Mouse (Mus musculus) cerebellum, postnatal 10 days (tissue): ENCODE measurements at regions not wholly inside any gene's neighbourhood (a gene's known extent, or its start where the extent isn't known, plus 50 kb on each side); places are given as distances from the start of the nearest gene placed in this dataset.

Experiments used
- DNase-seq, 2 experiments: peaks; one replicate each; pipeline ENCODE4 v3.0.0; 2021; ENCODE audit warnings: mixed read lengths in 2 of 2

DNA sequence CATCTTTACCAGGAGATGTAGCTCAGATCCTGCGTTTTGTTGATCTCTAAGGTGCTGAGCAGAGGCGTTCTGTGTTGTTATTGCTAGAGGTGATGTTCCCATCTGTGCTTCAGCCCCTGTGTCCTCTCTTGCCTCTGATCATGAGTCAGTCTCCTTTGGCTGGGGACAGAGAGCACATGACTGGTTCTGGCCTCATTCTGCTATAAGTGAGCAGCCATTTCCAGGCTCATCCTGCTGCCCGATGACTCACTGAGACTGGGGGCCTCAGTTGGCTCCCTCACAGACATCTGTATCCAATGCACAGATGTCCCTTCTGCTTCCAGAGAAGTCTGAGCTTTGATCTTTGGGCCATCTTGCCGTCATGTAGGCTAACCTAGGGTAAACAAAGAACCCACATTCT is 194.9 kb upstream of the Gm21798 start:
- DNase-seq, result peak in 1 of 2 experiments; percentile 8

DNA sequence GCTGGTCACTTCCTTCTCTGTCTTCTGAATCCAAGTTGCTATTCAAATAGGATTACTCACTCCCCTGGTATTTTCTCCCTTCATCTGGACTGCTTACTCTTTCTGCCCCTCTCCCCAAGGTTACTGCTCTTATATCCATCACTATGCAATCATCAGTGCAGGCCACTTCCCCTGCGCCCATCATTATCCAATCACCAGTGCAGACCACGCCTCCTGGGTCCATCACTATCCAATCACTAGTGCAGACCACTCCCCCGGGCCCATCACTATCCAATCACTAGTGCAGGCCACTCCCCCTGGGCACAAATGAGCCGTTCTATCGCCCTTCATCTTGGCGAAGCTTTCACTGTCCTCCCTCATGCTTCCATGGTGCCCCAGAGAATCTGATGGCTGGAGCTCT is 191.1 kb upstream of the Gm21798 start:
- peak; percentile 21 for DNase-seq

GRCm38 (mm10) chr15:64627258-64627657 is 190.2 kb upstream of the Gm21798 start:
- peak; percentile 83 to 85 for DNase-seq
